Mouse (Mus musculus): ENCODE results near the gene Wnt5b. TPM values are rescaled to one million over a fixed set of nuclear protein-coding genes. Genes with fewer than 3 reads are reported as not detected.

Wnt5b gene
- total and polyA plus RNA-seq, 2 experiments from 2014 or later: 3.6 to 4.7 TPM

GRCm38 (mm10) chr6:119450965-119451943 lies 92.9 kb downstream of the Wnt5b start:
- H3K27ac ChIP-seq: peak overlapping the region; percentile 82
- H3K9me3 ChIP-seq (ENCODE audit: low read length): no peaks in the 10 kb centered on the region
- ATAC-seq: peak; percentile 46; the same call in 1 of the 2 replicates
- peak overlapping the region; percentile 39; the same call in 1 of the 2 replicates for H3K4me3 ChIP-seq (ENCODE audit: low read length)
- TF ChIP-seq CTCF (IDR thresholded peaks at IDR 0.05; ENCODE audit: low read depth): 0 out of 2 replicates have a peak, but pooled peaks have one; percentile 3
- H3K36me3 ChIP-seq (ENCODE audit: insufficient read depth, low read length): no peaks in the 10 kb centered on the region
- no peaks in the 10 kb centered on the region for H3K27me3 ChIP-seq (ENCODE audit: insufficient read depth, low read length)
- H3K4me1 ChIP-seq (ENCODE audit: insufficient read depth, low read length): 0 out of 2 replicates have a peak, but pooled peaks cover 6% of the 10 kb centered on the region
- H3K9ac ChIP-seq (replicated peaks; ENCODE audit: low read length): no peak overlapping the region
- peak; percentile 58 for DNase-seq (ENCODE audit: low spot score)
- WGBS: 43% methylated on average over 14 of the region's 14 CpGs
- peak overlapping the region; percentile 74 for H3K4me2 ChIP-seq (ENCODE audit: low read depth, low read length)

GRCm38 (mm10) chr6:119449060-119449499 lies 95.1 kb downstream of the Wnt5b start:
- DNase-seq (ENCODE audit: low spot score): peak; percentile 68
- peak; percentile 63 for TF ChIP-seq CTCF (IDR thresholded peaks at IDR 0.05; ENCODE audit: low read depth)
- Histone ChIP-seq H3K4me3 (ENCODE audit: low read length) (peak overlapping the region; percentile 30), H3K27ac (no peak overlapping the region), H3K4me2 (ENCODE audit: low read depth, low read length) (peak overlapping the region; percentile 61), H3K27me3 (ENCODE audit: insufficient read depth, low read length) (no peaks in the 10 kb centered on the region), H3K36me3 (ENCODE audit: insufficient read depth, low read length) (no peaks in the 10 kb centered on the region), H3K9ac (replicated peaks; ENCODE audit: low read length) (no peak overlapping the region), H3K4me1 (ENCODE audit: insufficient read depth, low read length) (0 out of 2 replicates have a peak, but pooled peaks cover 6% of the 10 kb centered on the region), H3K9me3 (ENCODE audit: low read length) (no peaks in the 10 kb centered on the region)
- WGBS: 6% methylated on average over 23 of the region's 23 CpGs
- peak; percentile 39; the same call in 1 of the 2 replicates for ATAC-seq

GRCm38 (mm10) chr6:119448321-119449059 lies 95.7 kb downstream of the Wnt5b start:
- Histone ChIP-seq H3K4me2 (ENCODE audit: low read depth, low read length) (peak overlapping the region; percentile 61), H3K27ac (no peak overlapping the region), H3K36me3 (ENCODE audit: insufficient read depth, low read length) (no peaks in the 10 kb centered on the region), H3K9ac (replicated peaks; ENCODE audit: low read length) (0 out of 2 replicates have a peak overlapping the region, but pooled peaks have one; percentile 17), H3K9me3 (ENCODE audit: low read length) (no peaks in the 10 kb centered on the region), H3K4me3 (ENCODE audit: low read length) (peak overlapping the region; percentile 30), H3K27me3 (ENCODE audit: insufficient read depth, low read length) (no peaks in the 10 kb centered on the region), H3K4me1 (ENCODE audit: insufficient read depth, low read length) (0 out of 2 replicates have a peak, but pooled peaks cover 6% of the 10 kb centered on the region)
- ATAC-seq (no peak), DNase-seq (ENCODE audit: low spot score) (peak; percentile 32)
- no peak for TF ChIP-seq CTCF (IDR thresholded peaks at IDR 0.05; ENCODE audit: low read depth)
- WGBS: 10% methylated on average over 18 of the region's 18 CpGs

GRCm38 (mm10) chr6:119445671-119446607 lies 98.2 kb downstream of the Wnt5b start:
- Histone ChIP-seq H3K27me3 (ENCODE audit: insufficient read depth, low read length) (no peaks in the 10 kb centered on the region), H3K4me1 (ENCODE audit: insufficient read depth, low read length) (no peaks in the 10 kb centered on the region), H3K4me3 (ENCODE audit: low read length) (no peak overlapping the region), H3K27ac (no peak overlapping the region), H3K9ac (replicated peaks; ENCODE audit: low read length) (no peak overlapping the region), H3K4me2 (ENCODE audit: low read depth, low read length) (no peak overlapping the region), H3K9me3 (ENCODE audit: low read length) (no peaks in the 10 kb centered on the region), H3K36me3 (ENCODE audit: insufficient read depth, low read length) (no peaks in the 10 kb centered on the region)
- no peak for TF ChIP-seq CTCF (IDR thresholded peaks at IDR 0.05; ENCODE audit: low read depth)
- 66% methylated on average over 11 of the region's 11 CpGs for WGBS
- DNase-seq (ENCODE audit: low spot score) (no peak), ATAC-seq (no peak)

- no peak overlapping the region for H3K27ac ChIP-seq
- TF ChIP-seq CTCF (IDR thresholded peaks at IDR 0.05; ENCODE audit: low read depth): peak; percentile 97
- H3K27me3 ChIP-seq (ENCODE audit: insufficient read depth, low read length): no peaks in the 10 kb centered on the region
- H3K9me3 ChIP-seq (ENCODE audit: low read length): no peaks in the 10 kb centered on the region
- peak; percentile 81 for ATAC-seq
- DNase-seq (ENCODE audit: low spot score): peak; percentile 94
- H3K4me2 ChIP-seq (ENCODE audit: low read depth, low read length): peak overlapping the region; percentile 38
- no peak overlapping the region for H3K4me3 ChIP-seq (ENCODE audit: low read length)
- 45% methylated on average over 12 of the region's 12 CpGs for WGBS
- H3K9ac ChIP-seq (replicated peaks; ENCODE audit: low read length): no peak overlapping the region
- H3K36me3 ChIP-seq (ENCODE audit: insufficient read depth, low read length): no peaks in the 10 kb centered on the region
- H3K4me1 ChIP-seq (ENCODE audit: insufficient read depth, low read length): no peaks in the 10 kb centered on the region
Observed at GRCm38 (mm10) chr6:119443742-119444645, 100.2 kb downstream of the Wnt5b start.

Data from hindbrain, postnatal 0 days (tissue).